Mouse (Mus musculus) embryonic facial prominence, embryonic 14.5 days (tissue): ENCODE measurements around the gene Glg1. TPM values are rescaled to one million over a fixed set of nuclear protein-coding genes. Genes with fewer than 3 reads are reported as not detected.

Source experiments
- ATAC-seq: fragments of 200-750 bp; cut with Nextera tagmentation; 2 replicates; pipeline ENCODE4 v1.8.0; 2017; ENCODE audit warnings: low read depth, moderate number of reproducible peaks, moderate TSS enrichment
- DNase-seq: peaks from one replicate; pipeline ENCODE4 v3.0.0-alpha.2; 2015; ENCODE audit warnings: low spot score
- H3K27ac ChIP-seq: fragments of 300-500 bp; sonication (generic); replicated peaks from 2 replicates; pipeline ENCODE4 v1.5.1; 2014; ENCODE audit warnings: low read depth, mild to moderate bottlenecking, low read length, moderate library complexity
- H3K27me3 ChIP-seq: fragments of 300-500 bp; sonication (generic); replicated peaks from 2 replicates; pipeline ENCODE4 v1.6.1; 2014; ENCODE audit warnings: low read length; ENCODE audit not compliant: control insufficient read depth, insufficient read depth
- H3K36me3 ChIP-seq: fragments of 300-500 bp; sonication (generic); 2 replicates; pipeline ENCODE4 v1.6.1; 2014; ENCODE audit warnings: low read length, mixed read lengths; ENCODE audit not compliant: control insufficient read depth, insufficient read depth
- H3K4me1 ChIP-seq: fragments of 300-500 bp; sonication (generic); 2 replicates; pipeline ENCODE4 v1.6.1; 2014; ENCODE audit warnings: antibody characterized with exemption, low read length; ENCODE audit not compliant: control insufficient read depth, insufficient read depth
- H3K4me2 ChIP-seq: fragments of 300-500 bp; sonication (generic); 2 replicates; pipeline ENCODE4 v1.6.1; 2014; ENCODE audit warnings: low read depth, mild to moderate bottlenecking, low read length, moderate library complexity, mixed read lengths
- H3K4me3 ChIP-seq: fragments of 300-500 bp; sonication (generic); 2 replicates; pipeline ENCODE4 v1.5.1; 2014; ENCODE audit warnings: low read depth, mild to moderate bottlenecking, low read length
- H3K9ac ChIP-seq: fragments of 300-500 bp; sonication (generic); 2 replicates; pipeline ENCODE4 v1.6.1; 2014; ENCODE audit warnings: low read depth, mild to moderate bottlenecking, low read length, moderate library complexity, mixed read lengths
- H3K9me3 ChIP-seq: fragments of 300-500 bp; sonication (generic); 2 replicates; pipeline ENCODE4 v1.6.1; 2016; ENCODE audit warnings: low read length; ENCODE audit not compliant: control insufficient read depth
- WGBS: fragments of 180-500 bp; shearing (Covaris S2); extraction: QIAGEN DNeasy Blood & Tissue Kit; methylation state at CpG from one replicate; pipeline ENCODE4 v1.1.7; 2014; 5-methylcytosine and 5-hydroxymethylcytosine counted together
- polyA plus RNA-seq: library from polyadenylated mRNA; unstranded; fragments of >200 nt; fragmentation: Nextera tagmentation; extraction: Ambion mirVana; gene quantifications from 2 replicates; pipeline ENCODE4 v1.2.1, GENCODE M21; 2014

Gene Glg1
- polyA plus RNA-seq, 1 experiment from 2014 or later, result 103 TPM

DNA sequence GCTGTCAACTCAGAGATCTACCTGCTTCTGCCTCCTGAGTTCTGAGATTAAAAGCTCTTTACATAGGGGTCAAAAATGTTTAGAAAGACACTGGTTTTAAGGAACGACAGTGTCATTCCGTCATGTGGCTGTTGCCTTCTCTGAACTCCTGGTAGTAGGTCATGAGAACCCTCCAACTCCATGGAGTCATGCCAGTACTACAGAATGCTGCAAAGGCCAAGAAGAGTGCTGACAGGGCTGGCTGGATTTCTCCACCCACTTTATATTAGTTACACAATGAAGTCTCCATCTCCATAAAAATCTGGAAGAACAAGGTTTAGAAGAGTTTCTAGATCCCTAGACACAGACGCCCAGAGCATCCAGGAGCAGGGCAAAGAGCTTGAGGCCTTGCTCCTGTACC lies 61.0 kb downstream of the Glg1 start:
- H3K4me3 ChIP-seq, result no peak overlapping the region
- 98% methylated on average over 3 of the region's 3 CpGs for WGBS
- DNase-seq (no peak), ATAC-seq (no peak)
- H3K9ac ChIP-seq, result no peak overlapping the region
- peaks cover 60% of the 10 kb centered on the region for H3K36me3 ChIP-seq
- no peak overlapping the region for H3K4me2 ChIP-seq
- H3K27me3 ChIP-seq, result no peaks in the 10 kb centered on the region
- no peaks in the 10 kb centered on the region for H3K9me3 ChIP-seq
- H3K4me1 ChIP-seq, result no peaks in the 10 kb centered on the region
- no peak overlapping the region for H3K27ac ChIP-seq

- Histone ChIP-seq H3K27ac (no peak overlapping the region), H3K36me3 (peaks cover 78% of the 10 kb centered on the region)
These were observed 62.8 kb downstream of the Glg1 start for GRCm38 (mm10) chr8:111196181-111196580.

GRCm38 (mm10) chr8:111188594-111189211 lies 70.3 kb downstream of the Glg1 start:
- no peaks in the 10 kb centered on the region for H3K9me3 ChIP-seq
- H3K27ac ChIP-seq, result no peak overlapping the region
- no peaks in the 10 kb centered on the region for H3K27me3 ChIP-seq
- H3K9ac ChIP-seq, result no peak overlapping the region
- peaks cover 74% of the 10 kb centered on the region for H3K36me3 ChIP-seq
- no peak overlapping the region for H3K4me3 ChIP-seq
- whole genome bisulfite sequencing, result 87% methylated on average over 6 of the region's 6 CpGs
- H3K4me1 ChIP-seq, result no peaks in the 10 kb centered on the region
- H3K4me2 ChIP-seq, result no peak overlapping the region
- no peak for DNase-seq
- no peak for ATAC-seq

More at GRCm38 (mm10) chr8:111196181-111196580, 62.8 kb downstream of the Glg1 start:
- Histone ChIP-seq H3K27me3 (no peaks in the 10 kb centered on the region), H3K4me3 (no peak overlapping the region), H3K4me2 (no peak overlapping the region), H3K4me1 (no peaks in the 10 kb centered on the region), H3K9me3 (no peaks in the 10 kb centered on the region), H3K9ac (no peak overlapping the region)
- ATAC-seq (no peak), DNase-seq (no peak)

DNA sequence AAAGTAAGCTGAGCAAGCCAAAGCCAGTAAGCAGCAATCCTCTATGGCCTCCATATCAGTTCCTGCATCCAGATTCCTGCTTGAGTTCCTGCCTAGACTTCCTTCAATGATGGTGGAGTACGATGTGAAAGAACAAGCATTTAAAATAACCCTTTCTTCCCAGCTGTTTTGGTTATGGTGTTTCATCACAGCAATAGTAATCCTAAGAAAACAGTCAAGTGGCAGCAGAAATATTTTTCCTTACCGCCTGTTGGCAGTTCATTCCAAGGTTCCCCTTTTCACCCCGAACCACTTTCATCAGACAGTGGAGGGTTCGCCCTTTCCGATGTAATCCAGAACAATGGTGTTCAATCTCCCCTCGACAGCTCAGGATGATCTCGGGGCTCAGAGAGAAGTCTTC lies 71.5 kb downstream of the Glg1 start:
- Histone ChIP-seq H3K9me3 (no peaks in the 10 kb centered on the region), H3K36me3 (peaks cover 73% of the 10 kb centered on the region), H3K9ac (no peak overlapping the region), H3K4me2 (no peak overlapping the region), H3K27me3 (no peaks in the 10 kb centered on the region), H3K27ac (no peak overlapping the region), H3K4me3 (no peak overlapping the region), H3K4me1 (no peaks in the 10 kb centered on the region)
- DNase-seq, result no peak
- ATAC-seq, result no peak
- 91% methylated on average over 7 of the region's 7 CpGs for WGBS

- no peak for ATAC-seq
- no peak overlapping the region for H3K9ac ChIP-seq
- H3K27me3 ChIP-seq, result no peaks in the 10 kb centered on the region
- no peaks in the 10 kb centered on the region for H3K4me1 ChIP-seq
- H3K36me3 ChIP-seq, result peaks cover 80% of the 10 kb centered on the region
- WGBS, result 83% methylated on average over 4 of the region's 4 CpGs
- H3K4me2 ChIP-seq, result no peak overlapping the region
- no peak overlapping the region for H3K27ac ChIP-seq
- H3K9me3 ChIP-seq, result no peaks in the 10 kb centered on the region
- no peak overlapping the region for H3K4me3 ChIP-seq
- DNase-seq, result no peak
These were observed 73.5 kb downstream of the Glg1 start for GRCm38 (mm10) chr8:111185472-111185947.

GRCm38 (mm10) chr8:111171661-111172060 lies 87.4 kb downstream of the Glg1 start:
- H3K36me3 ChIP-seq, result peaks cover 93% of the 10 kb centered on the region
- no peak for DNase-seq
- no peak overlapping the region for H3K4me2 ChIP-seq
- H3K9ac ChIP-seq, result no peak overlapping the region
- no peak overlapping the region for H3K27ac ChIP-seq
- H3K4me3 ChIP-seq, result no peak overlapping the region
- H3K4me1 ChIP-seq, result no peaks in the 10 kb centered on the region
- H3K9me3 ChIP-seq, result no peaks in the 10 kb centered on the region
- no peak for ATAC-seq
- 73% methylated on average over 5 of the region's 5 CpGs for WGBS
- no peaks in the 10 kb centered on the region for H3K27me3 ChIP-seq

DNA sequence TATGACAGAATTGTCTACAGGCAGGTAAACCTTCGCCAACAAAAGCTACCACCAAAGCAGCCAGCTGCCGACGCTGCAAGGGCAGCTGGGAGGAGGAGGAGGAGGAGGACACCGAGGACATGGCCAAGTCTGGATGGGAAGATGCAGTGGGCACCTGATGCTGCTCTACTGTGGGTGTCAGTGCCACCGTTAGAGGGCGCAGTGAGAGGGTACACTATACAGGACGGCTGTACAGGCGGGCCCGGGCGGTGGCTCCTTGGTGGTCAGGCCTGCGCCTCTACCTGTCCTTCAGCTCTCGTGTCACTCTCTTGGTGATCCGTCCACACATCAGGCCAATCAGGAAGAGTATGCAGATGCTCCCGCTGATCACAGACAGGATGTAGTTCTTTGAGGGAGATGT lies 101.4 kb downstream of the Glg1 start:
- Histone ChIP-seq H3K27ac (no peak overlapping the region), H3K27me3 (no peaks in the 10 kb centered on the region), H3K9me3 (no peaks in the 10 kb centered on the region), H3K36me3 (peaks cover 85% of the 10 kb centered on the region), H3K4me3 (no peak overlapping the region), H3K4me1 (no peaks in the 10 kb centered on the region), H3K9ac (no peak overlapping the region), H3K4me2 (no peak overlapping the region)
- WGBS, result 66% methylated on average over 11 of the region's 14 CpGs
- DNase-seq (peak; percentile 23), ATAC-seq (peak; percentile 65)

DNA sequence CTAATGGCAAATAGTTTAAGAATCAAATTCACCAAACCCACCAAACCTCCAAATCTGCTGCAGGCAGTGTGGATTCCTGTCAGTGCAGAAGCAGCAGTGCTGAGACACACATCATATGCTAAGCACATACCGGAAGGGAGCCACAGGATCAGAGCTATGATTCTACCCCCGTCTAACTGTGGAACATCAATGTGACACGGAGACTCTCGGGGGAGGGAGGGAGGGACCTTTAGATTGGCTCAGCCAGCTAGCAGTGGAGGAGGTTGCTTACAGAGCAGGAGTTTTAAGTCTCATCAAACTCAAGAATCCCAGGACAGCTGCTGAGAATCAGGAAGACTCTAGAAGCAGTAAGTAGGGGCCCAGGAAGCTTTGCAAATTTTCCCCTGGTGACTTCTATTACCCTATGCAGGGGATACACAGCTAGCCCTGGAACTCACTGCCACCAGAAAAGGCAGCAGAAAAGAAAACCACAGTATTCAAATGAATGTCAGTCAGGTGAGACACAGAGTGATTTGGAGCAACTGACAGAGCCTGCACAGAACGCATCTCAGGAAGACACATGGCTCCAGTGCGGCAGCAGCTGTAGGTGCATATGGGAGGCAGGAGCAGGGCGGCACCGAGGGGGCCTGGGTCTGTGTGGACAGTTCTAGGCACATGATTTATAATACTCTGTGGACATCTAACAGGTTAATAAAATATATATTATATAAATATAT lies 103.1 kb downstream of the Glg1 start:
- H3K9ac ChIP-seq, result no peak overlapping the region
- no peaks in the 10 kb centered on the region for H3K9me3 ChIP-seq
- no peaks in the 10 kb centered on the region for H3K27me3 ChIP-seq
- no peak overlapping the region for H3K4me2 ChIP-seq
- peaks cover 73% of the 10 kb centered on the region for H3K36me3 ChIP-seq
- no peak overlapping the region for H3K27ac ChIP-seq
- no peak overlapping the region for H3K4me3 ChIP-seq
- DNase-seq (no peak), ATAC-seq (no peak)
- H3K4me1 ChIP-seq, result no peaks in the 10 kb centered on the region
- WGBS, result 82% methylated on average over 8 of the region's 8 CpGs
